Mouse (Mus musculus) cerebellum, postnatal 25 days (tissue): ENCODE measurements around the gene Sncb.
"Not testable (repeated sequence)": the region's sequence is repeated elsewhere in the genome, so short reads cannot be mapped to it uniquely, and the experiment has no call there.

Source experiments
- DNase-seq, 2 experiments: peaks; one replicate each; pipeline ENCODE4 v3.0.0; 2021; ENCODE audit warnings: mixed read lengths in 2 of 2

Gene Sncb

GRCm38 (mm10) chr13:54766192-54766768 is at the start of gene Sncb:
Gene Sncb (minus strand): TSS chr13:54766595.
- DNase-seq, result peak; percentile 95 to 96

DNA sequence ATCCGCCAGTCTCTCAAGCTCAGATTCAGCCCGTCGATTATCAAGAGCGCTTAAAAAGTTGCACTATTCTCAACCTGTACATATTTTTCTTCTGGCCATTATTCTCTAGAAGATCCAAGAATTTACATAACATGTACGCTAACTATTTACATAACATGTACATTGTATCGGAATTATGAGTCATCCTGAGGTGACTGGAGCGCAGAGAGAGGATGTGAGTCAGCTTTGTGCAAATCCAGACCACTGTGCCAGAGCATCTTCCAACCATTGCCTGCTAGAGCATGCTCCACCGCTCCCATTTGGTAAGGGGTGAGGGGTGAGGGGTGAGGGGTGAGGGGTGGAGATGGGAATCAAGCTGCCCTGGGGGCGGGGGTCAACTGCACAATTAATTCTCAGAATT is 47.0 kb upstream of the Sncb start:
- DNase-seq, result peak in 1 of 2 experiments; percentile 9

- peak in 1 of 2 experiments; percentile 19 for DNase-seq
Observed at GRCm38 (mm10) chr13:54811476-54811875, 45.1 kb upstream of the Sncb start.

DNA sequence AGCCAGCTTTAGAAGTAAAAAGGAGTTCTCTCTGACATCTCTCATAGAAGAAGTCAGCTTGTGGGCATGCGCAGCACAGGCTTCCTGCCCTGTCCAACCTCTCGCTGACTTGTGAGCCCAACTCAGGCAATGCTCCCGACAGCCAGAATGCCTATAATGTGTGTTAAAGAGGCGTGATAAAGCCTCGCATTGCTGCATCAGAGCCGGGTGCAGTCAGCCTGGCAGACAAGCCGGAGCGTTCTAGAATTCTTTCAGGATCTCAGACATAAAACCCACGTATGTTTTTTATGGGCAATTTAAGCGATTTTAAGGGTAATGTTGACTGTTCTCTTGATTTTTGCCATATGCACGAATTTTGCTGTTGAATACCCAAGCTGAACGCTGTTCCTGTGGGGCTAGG is 41.7 kb upstream of the Sncb start:
- DNase-seq, result no peak

DNA sequence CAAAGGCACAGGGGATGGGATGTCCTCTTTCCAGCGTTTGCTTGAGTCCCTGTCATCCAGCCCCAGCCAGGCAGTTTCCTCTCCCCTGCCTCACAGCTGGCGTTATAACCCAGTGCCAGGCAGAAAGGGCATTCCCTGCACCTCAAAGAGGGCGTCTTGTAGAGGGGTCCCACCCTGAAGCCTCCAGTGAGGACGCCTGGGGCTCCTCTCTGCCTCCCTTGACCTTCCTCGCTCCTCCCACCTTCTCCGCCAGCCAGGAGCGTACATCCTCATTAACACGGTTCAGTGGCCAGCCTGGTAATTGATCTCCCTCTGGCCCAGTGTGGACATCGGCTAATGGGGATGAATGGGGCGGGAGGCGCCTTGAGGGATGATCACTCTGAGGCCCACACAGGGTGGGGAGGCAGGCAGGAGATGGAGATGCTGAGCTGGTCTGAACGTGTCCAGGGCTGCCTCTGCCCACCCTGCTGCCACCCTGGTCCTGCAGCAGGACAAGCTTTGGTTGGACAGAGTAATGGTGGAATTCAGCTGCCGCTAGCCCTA is 40.1 kb upstream of the Sncb start:
- DNase-seq, result no peak

DNA sequence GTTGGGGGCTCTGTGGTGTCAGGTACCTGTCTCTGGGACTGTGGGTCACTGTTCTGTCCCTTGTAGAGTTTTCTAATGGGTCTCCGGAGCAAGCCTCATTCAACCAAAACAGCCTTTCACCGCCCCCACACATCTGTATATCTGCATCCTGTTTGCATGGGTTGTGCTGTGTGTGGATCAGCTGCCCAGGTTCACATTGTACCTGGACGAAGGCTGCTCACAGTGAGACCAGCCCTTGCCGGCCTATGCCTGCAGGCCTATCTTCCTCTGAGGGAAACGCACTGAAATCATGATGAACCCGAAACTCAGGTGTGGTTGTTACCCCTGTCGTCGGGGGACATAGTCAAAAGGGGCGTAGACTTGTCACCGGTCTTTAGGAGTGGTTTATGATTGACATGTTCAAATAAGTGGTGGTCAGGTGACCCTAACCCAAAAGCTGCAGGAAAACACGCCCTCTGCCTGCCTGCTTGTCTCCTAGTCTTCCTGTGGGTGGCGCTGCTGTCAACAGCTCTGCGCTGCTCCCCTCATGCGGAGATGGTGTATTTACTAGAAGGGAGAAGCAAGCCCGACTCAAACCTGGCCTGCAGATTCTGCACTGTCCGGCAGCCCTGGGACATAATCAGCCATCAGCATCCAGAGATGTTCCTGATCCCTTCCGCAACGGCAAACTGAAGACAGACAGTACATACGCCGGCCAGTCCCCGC is 38.9 kb upstream of the Sncb start:
- DNase-seq, result peak; percentile 71 to 76

DNA sequence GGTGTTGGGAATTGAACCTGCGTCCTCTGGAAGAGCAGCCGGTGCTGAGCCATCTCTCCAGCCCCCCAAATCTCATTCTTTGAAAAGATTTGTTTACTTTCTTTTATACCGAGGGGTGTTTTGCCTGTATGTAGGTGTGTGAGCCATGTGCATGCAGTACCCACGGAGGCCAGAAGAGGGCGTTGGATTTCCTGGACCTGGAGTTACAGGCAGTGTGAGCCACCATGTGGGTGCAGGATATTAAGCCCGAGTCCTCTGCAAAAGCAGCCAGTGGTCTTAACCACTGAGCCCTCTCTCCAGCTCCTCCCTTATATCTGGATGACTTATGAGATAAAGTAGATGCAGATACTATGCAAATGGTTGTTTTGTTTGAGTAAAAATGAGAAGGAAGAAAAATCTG is 36.6 kb upstream of the Sncb start:
- DNase-seq, result no peak

DNA sequence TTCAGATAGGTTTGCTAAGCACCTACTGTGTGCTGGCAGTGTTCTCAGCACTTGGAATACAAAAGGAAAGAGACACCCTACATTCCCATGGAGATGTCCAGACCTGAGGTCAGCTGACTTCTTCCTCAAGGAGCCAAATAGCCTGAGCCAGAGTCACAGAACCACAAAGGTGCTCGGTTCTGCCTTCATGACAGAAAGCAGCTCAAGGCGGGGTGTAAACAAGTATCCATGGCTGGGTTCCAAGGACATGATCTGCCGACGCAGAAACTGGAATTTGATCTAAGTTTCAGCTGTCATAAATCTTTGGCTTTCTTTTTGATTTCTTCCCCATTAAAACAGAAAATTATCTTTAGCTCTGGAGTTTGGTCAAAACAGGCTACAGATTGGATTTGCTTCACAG is 33.8 kb upstream of the Sncb start:
- no peak for DNase-seq

GRCm38 (mm10) chr13:54799701-54800100 is 33.3 kb upstream of the Sncb start:
- peak; percentile 86 to 88 for DNase-seq

GRCm38 (mm10) chr13:54798740-54799139 is 32.3 kb upstream of the Sncb start:
- DNase-seq, result no peak

GRCm38 (mm10) chr13:54797861-54798643 is 31.7 kb upstream of the Sncb start:
- DNase-seq, result no peak

DNA sequence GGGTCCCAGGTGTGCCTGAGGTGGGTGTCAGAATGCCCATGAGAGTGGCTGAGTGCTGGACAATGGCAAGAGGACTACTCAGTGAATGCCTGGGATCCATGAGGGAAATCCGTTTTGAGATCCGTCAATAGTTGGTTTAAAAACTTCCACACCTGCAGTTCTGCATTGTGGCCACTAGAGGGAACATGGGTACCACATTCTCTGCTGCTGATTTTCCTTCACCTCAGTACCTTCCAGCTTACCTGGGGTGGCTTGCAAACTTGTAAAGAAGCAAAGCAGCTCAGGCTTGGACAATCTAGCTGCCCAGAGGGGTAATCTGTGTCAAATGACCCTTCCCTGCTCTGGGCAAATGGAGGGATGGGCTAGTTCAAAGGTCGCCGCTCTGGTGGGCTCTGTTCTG is 31.0 kb upstream of the Sncb start:
- DNase-seq, result peak; percentile 67 to 70

DNA sequence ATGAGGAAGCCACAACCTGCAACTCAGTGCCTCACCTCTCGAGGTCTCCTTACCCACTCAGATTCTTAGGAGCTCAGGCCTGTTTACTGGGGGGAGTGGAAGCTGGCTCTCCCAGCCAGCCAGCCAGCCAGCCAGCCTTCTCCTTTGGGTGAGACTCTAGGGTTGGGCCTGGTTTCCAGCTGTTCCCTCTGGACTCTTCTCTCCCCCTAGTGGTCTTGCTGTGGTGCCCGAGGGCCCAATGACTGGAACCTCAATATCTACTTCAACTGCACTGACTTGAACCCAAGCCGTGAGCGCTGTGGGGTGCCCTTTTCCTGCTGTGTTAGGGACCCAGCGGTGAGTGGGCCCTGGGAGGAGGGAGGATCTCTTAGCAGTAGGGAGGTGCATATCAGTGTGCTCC is 28.4 kb upstream of the Sncb start:
- no peak for DNase-seq

DNA sequence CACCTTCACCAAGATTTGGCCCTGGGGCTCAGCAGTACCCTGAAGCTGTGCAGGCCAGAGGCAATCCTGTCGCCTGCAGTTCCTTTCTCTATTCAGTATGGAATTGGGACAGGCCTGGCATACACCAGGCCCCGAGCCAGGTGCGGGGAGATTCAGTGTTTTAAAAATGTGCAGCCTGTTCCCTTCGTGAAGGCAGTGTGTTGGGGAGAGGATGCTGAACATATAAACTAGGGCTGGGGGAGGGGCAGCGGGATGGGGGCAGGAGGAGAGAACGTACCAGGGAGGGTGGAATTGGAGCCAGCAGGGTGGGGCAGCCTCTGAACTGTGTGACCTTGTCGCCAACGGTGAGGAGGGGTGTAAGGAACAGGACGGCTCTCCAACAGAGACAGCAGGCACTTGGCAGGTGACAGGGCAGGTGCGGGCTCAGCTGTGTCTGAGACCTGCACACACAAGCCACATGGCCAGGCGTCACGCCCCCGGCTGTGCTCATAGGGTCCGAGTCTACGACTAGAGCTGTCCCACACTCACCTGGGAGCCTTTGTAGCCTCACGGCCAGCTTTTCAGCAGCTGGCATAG is 27.7 kb upstream of the Sncb start:
- DNase-seq, result no peak

DNA sequence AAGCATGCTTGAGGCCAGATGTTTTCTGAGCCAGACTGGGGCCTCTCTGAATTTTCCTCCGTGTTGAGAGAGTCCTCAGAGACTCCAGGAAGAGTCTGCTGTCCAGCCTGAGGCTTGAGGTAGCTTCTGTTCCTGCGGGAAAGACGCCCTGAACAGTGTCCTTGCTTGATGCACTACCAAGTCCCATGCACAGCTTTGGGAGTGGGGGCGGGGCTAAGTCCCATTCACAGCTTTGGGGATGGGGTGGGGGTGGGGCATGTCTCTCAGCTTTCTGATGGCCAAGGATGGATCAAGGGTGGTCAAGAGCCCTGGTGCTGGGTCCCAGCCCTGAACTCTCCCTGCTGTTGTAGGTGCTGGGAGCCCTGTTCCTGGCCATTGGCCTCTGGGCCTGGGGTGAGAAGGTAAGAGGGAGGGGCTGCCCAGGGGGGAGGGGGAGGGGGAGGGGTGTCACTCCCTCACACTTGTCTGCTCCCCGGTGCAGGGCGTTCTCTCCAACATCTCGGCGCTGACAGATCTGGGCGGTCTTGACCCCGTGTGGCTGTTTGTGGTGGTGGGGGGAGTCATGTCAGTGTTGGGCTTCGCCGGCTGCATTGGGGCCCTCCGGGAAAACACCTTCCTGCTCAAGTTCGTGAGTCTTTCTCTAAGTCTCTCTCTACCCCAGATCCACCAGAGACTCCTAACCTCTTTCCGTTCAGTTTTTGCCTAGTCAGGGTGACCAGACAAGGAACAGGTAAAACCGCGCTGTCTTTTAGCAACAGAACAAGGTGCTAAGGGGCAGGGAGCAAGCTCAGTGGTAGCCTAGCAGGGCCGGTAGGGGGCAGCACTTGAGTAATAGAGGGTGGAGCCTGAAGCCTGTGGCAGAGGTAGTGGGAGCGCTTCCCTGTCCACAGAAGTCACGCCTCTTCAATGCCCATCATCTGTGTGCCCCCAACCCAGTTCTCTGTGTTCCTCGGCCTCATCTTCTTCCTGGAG is 26.1 kb upstream of the Sncb start:
- peak; percentile 61 to 75 for DNase-seq

DNA sequence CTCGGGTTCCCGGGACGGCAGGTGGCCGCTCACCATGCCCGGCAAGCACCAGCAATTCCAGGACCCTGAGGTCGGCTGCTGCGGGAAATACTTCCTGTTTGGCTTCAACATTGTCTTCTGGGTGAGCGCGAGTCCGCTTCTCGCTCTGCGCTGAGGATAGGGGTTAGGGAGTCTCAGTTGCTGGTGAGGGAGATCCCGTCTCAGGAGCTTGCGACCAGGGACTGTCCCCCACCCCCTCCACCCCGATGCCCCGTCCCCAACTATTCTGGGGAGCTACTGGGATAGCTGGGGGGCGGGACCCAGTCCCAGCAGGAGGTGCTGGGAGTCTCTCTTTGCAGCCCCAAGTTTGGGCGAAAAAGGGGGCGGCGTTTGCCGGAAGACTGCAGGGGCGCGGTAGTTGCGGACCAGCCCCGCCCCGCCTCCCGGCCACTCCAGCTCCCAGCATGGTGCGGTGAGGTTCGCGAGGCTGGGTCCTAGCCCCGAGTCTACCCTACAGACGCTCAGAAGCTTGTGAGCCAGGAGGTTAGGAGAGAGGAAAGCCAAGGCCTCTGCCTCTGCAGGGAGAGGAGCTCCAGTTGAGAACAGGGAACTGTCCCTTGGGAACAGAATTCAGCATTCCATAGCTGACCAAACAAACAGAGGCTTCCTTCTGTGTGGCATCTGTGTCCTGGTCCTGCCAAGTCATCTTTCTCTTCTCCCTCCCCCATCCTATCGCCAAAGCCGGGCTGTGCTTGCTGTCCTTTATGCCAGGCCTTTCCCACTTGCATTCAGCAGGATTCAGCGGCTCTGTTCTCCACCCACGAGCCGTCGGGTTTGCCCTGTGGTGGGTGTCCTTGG is 23.4 kb upstream of the Sncb start:
- DNase-seq, result peak; percentile 83 to 86

DNA sequence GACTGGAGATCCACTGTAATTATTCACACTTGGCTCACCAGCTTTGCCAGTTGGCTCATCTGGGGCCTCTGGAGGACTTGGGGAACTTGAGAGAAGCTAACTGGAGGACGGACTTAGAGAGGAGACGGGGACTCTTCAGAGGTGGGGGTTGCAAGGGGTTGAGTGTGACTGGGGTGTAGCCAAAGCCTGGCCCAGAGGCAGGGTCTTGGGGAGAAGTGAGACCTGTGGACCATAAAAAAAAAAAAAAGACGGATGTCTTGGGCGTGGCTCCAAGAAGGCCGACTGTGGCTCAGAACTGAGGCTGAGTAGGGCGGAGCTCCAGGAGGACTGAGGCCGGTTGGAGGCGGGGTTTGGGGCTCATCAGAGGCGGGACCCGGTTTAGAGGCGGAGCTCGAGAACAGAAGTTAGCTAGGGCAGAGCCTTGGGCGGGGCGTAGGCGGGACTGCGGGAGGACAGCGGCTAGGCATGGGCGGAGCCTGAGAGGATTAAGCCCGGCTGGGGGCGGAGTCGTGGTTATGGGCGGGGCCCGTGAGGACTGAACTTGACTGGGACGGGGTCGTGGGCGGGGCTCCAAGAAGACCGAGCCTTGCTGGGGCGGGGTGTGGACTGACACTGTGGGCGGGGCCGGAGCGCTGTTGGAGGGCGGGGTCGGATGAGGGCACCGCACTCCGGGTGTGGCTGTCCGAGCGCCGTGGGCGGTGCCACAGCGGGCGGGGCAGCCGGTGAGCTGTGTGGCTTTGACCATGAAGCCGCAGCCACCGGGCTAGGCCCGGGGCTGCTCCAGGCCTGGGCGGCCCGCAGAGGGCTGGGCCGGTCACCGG is 22.6 kb upstream of the Sncb start, which contains the start of gene Tspan17:
Gene Tspan17, plus strand, starts transcription at position 638 of the 821 bp plus-strand sequence.
- peak; percentile 98 to 99 for DNase-seq

DNA sequence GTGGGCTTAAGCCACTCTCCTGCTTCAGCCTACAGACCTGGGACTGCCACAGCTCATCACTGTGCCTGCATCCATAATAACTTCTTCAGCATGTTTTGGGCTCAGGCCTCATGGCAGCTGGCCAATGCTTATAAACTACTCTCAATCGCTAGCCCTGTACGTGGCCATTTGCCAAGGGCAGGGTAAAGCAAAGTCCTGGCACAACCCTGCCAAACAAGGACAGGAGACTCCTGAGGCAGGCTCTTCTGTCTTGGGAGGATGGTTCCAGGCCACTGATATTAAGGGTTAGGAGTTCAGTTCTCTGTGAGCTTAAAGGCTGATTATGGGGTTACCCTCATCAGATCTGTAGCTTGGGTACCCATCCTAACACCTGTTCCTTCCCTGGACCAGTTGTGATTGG is 21.2 kb upstream of the Sncb start:
- DNase-seq, result not testable (repeated sequence)

DNA sequence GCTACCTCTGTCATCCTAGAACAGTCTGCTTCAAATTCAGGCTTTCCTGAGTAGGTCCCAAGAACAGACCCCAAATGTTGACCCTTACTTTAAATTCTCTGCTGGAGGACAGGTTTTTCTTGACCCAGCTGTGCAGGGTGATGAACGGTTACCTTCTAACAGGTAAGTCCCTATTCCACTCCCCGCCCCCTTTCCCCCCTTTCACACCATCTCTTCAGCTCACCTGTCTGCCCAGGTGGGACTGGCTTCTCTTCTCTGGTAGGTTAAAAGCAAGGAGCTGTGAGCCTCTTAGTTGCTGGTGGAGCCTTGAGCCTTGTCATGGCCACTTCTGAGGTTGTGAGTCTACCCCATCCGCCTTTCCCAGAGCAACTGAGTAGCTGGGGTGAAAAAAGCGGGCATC is 17.3 kb upstream of the Sncb start, which contains the start of gene Eif4e1b:
Gene Eif4e1b, plus strand, starts transcription at position 301 of the 400 bp plus-strand sequence.
- no peak for DNase-seq

GRCm38 (mm10) chr13:54783235-54783634 is 16.8 kb upstream of the Sncb start:
- no peak for DNase-seq
